Mouse (Mus musculus) thymus, adult 2 months (tissue): ENCODE data around the gene Ncapd2. TPM values are rescaled to one million over a fixed set of nuclear protein-coding genes. Genes with fewer than 3 reads are reported as not detected.
A peak's percentile ranks its signal among the peaks of the same experiment; 100 is the strongest.

ENCODE experiments used
- DNase-seq: peaks from one replicate; pipeline ENCODE4 v3.0.0; 2021
- H3K27ac ChIP-seq: fragments of 200-500 bp; 2 replicates; pipeline ENCODE4 v1.5.1; 2012; ENCODE audit warnings: low read length, control low read depth; ENCODE audit not compliant: control insufficient read depth, insufficient read depth
- H3K27me3 ChIP-seq: fragments of 200-500 bp; 2 replicates; pipeline ENCODE4 v1.6.1; 2012; ENCODE audit warnings: mild to moderate bottlenecking, low read length, moderate library complexity, mixed read lengths; ENCODE audit not compliant: control insufficient read depth, insufficient read depth
- H3K36me3 ChIP-seq: fragments of 200-500 bp; 2 replicates; pipeline ENCODE4 v1.6.1; 2012; ENCODE audit warnings: mild to moderate bottlenecking, low read length, moderate library complexity; ENCODE audit not compliant: control insufficient read depth, insufficient read depth
- H3K4me1 ChIP-seq: fragments of 200-500 bp; replicated peaks from 2 replicates; pipeline ENCODE4 v1.6.1; 2012; ENCODE audit warnings: low read length; ENCODE audit not compliant: control insufficient read depth, insufficient read depth
- H3K4me3 ChIP-seq: fragments of 200-500 bp; 2 replicates; pipeline ENCODE4 v1.5.1; 2012; ENCODE audit warnings: mild to moderate bottlenecking, low read length, control low read depth, moderate library complexity; ENCODE audit not compliant: control insufficient read depth, insufficient read depth
- CTCF ChIP-seq: fragments of 200-500 bp; IDR thresholded peaks from 2 replicates; pipeline ENCODE4 v1.5.1; 2012; ENCODE audit warnings: mild to moderate bottlenecking, control low read depth, low read length, moderate library complexity, borderline replicate concordance; ENCODE audit not compliant: control insufficient read depth, poor library complexity, insufficient read depth; ENCODE audit errors: extremely low read depth
- POLR2A ChIP-seq: fragments of 200-500 bp; IDR thresholded peaks from 2 replicates; pipeline ENCODE4 v1.6.1; 2012; ENCODE audit warnings: mild to moderate bottlenecking, low read length, control low read depth, moderate library complexity; ENCODE audit not compliant: control insufficient read depth, poor library complexity, insufficient read depth; ENCODE audit errors: extremely low read depth
- WGBS: fragments of 180-500 bp; shearing (Covaris S2); methylation state at CpG from one replicate; pipeline ENCODE4 v1.1.7; 2018; 5-methylcytosine and 5-hydroxymethylcytosine counted together
- polyA plus RNA-seq: library from polyadenylated mRNA; depleted of rRNA; stranded (reverse); fragments of >200 nt; gene quantifications from 2 replicates; pipeline ENCODE4 v1.2.3, GENCODE M21; 2012; rRNA removed

The Ncapd2 gene
- polyA plus RNA-seq, 1 experiment = 430 TPM

DNA sequence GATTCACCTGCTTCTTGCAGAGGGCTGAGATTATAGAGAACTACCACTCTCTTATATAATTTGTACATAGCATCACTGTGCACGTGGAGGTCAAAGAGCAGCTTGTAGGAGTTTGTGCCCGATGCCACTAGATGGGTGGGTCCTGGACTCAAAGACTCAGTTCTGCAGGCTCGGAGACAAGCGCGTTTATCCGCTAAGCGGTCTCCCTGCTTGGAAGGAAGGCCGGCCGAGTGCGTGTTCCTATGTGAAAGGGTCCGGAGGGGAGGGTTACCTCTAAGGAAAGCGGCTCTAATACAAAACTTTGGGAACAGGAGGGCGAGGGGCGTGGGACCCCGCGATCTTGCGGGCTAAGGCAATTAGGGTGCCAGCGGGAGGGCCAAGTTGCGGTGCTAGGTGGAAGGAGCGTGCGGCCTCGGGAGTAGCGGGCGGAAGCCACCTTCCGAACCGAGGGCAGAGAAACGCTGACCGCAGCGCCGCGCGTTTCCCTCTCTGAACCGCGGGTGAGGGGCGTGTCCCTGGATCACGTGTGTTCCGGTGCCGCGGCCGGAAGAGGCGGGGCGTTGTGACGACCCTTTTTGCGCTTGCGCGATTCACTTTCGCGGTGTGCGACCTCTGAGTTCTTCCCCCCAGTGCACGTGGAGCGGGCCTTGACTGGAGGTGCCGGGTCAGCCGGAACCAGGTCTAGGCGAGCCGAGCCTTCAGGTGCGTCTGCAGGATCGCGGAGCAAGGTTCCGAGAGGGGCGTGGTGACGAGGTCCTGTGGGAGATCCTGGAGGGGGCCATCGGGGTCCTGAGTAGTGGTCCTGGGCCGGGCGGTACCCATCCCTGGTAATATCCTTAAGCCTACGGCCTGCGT, 60.0 kb downstream of the Ncapd2 start, which contains the start of gene Nop2:
TSS of gene Nop2 (plus strand) at position 608 of the 855 bp plus-strand sequence.
- Histone ChIP-seq H3K4me1 (peaks cover 13% of the 10 kb centered on the region), H3K27ac (peak within 1 kb of the TSS; percentile 57), H3K27me3 (no peaks in the 10 kb centered on the region), H3K36me3 (peaks cover 23% of the 10 kb centered on the region), H3K4me3 (peak within 1 kb of the TSS; percentile 77)
- TF ChIP-seq CTCF (0 out of 2 replicates have a peak, but pooled peaks have one; percentile 37), POLR2A (peak; percentile 59; the same call in 1 of the 2 replicates)
- peak; percentile 86 for DNase-seq
- WGBS = under 1% methylated on average over 66 of the region's 66 CpGs

DNA sequence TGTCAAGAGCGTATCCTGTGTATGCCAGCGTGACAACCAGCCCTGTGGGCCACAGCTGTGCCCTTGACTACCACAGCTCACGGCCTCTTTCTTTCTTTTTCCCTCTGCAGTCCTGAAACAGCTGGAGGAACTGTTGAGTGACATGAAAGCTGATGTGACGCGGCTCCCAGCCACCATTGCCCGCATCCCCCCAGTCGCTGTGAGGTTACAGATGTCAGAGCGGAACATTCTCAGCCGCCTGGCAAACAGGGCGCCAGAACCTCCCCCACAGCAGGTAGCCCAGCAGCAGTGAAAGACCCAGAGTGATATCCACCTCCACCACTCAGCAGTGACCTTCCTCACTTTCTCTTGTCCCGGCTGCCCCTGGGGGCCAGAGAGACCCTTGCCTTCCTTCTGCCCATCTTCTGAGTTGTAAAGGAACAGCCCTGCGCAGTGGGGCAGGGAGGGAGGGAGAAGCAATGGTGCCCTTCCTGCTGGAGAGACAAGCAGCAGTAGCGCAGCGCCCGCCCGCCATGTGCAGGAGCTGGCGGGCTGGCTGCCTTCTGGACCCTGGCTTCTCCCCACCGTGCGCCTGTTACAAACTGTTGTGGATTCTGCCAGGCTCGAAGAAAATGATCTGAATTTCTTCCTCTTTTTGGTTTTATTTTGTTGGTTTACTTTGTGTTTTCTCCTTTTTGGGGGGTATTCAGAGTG, 61.6 kb downstream of the Ncapd2 start:
- no peak for TF ChIP-seq CTCF
- no peak for TF ChIP-seq POLR2A
- DNase-seq = peak; percentile 38
- Histone ChIP-seq H3K4me3 (no peak overlapping the region), H3K27me3 (no peaks in the 10 kb centered on the region), H3K4me1 (peaks cover 13% of the 10 kb centered on the region), H3K27ac (peak overlapping the region; percentile 65), H3K36me3 (peaks cover 32% of the 10 kb centered on the region)
- 67% methylated on average over 20 of the region's 20 CpGs for WGBS

GRCm38 (mm10) chr6:125128724-125129123, 62.8 kb downstream of the Ncapd2 start:
- Histone ChIP-seq H3K27ac (no peak overlapping the region), H3K4me1 (peaks cover 13% of the 10 kb centered on the region), H3K27me3 (no peaks in the 10 kb centered on the region), H3K4me3 (no peak overlapping the region), H3K36me3 (peaks cover 40% of the 10 kb centered on the region)
- no peak for DNase-seq
- TF ChIP-seq POLR2A (no peak), CTCF (no peak)
- 98% methylated on average over 12 of the region's 12 CpGs for WGBS

GRCm38 (mm10) chr6:125119387-125119786, 72.1 kb downstream of the Ncapd2 start:
- 97% methylated on average over 8 of the region's 8 CpGs for WGBS
- TF ChIP-seq CTCF (no peak), POLR2A (no peak)
- Histone ChIP-seq H3K36me3 (peaks cover 94% of the 10 kb centered on the region), H3K4me3 (no peak overlapping the region), H3K4me1 (no peaks in the 10 kb centered on the region), H3K27ac (no peak overlapping the region), H3K27me3 (no peaks in the 10 kb centered on the region)
- DNase-seq = no peak

Other genes starting within 250 kb of the Ncapd2 start
- 168 and 199 TPM in 2 replicates for gene Cops7a, start 226.2 kb downstream of the Ncapd2 start, polyA plus RNA-seq
- gene Pianp, start 195.0 kb downstream of the Ncapd2 start, polyA plus RNA-seq = 5.1 and 5.5 TPM in 2 replicates
- gene Zfp384, start 182.6 kb downstream of the Ncapd2 start, polyA plus RNA-seq = 117 and 126 TPM in 2 replicates
- 96.8 and 99.4 TPM in 2 replicates for gene Ing4, start 151.9 kb downstream of the Ncapd2 start, polyA plus RNA-seq
- 70.8 and 89.5 TPM in 2 replicates for gene Acrbp, start 142.0 kb downstream of the Ncapd2 start, polyA plus RNA-seq
- 35.7 and 40.0 TPM in 2 replicates for gene Lpar5, start 123.8 kb downstream of the Ncapd2 start, polyA plus RNA-seq
- gene Chd4, start 95.7 kb downstream of the Ncapd2 start, polyA plus RNA-seq = 127 and 211 TPM in 2 replicates
- 26.4 and 28.6 TPM in 2 replicates for gene Nop2, start 59.8 kb downstream of the Ncapd2 start, polyA plus RNA-seq
- 90.4 and 94.6 TPM in 2 replicates for gene Iffo1, start 46.5 kb downstream of the Ncapd2 start, polyA plus RNA-seq
- gene Gapdh, start 25.2 kb downstream of the Ncapd2 start, polyA plus RNA-seq = 3,688 and 4,326 TPM in 2 replicates
- gene Mrpl51, start 100 bp upstream of the Ncapd2 start, polyA plus RNA-seq = 68.1 and 70.7 TPM in 2 replicates
- gene Vamp1, start 23.9 kb upstream of the Ncapd2 start, polyA plus RNA-seq = 372 and 423 TPM in 2 replicates
- gene Tapbpl, start 40.2 kb upstream of the Ncapd2 start, polyA plus RNA-seq = 64.2 and 67.6 TPM in 2 replicates
- gene Cd27, start 45.3 kb upstream of the Ncapd2 start, polyA plus RNA-seq = 1,056 and 1,075 TPM in 2 replicates
- 0.15 and 0.84 TPM in 2 replicates for gene Tuba3a, start 94.3 kb upstream of the Ncapd2 start, polyA plus RNA-seq
- gene Ltbr, start 122.2 kb upstream of the Ncapd2 start, polyA plus RNA-seq = 29.3 and 30.6 TPM in 2 replicates
- gene Scnn1a, start 129.0 kb upstream of the Ncapd2 start, polyA plus RNA-seq = 32.8 and 35.8 TPM in 2 replicates
- gene Tnfrsf1a, start 157.7 kb upstream of the Ncapd2 start, polyA plus RNA-seq = 140 and 149 TPM in 2 replicates
- gene Plekhg6, start 189.1 kb upstream of the Ncapd2 start, polyA plus RNA-seq = 2.4 and 2.5 TPM in 2 replicates